Mouse (Mus musculus): ENCODE data around the gene Slc22a8. TPM values are rescaled to one million over a fixed set of nuclear protein-coding genes. Genes with fewer than 3 reads are reported as not detected.

The Slc22a8 gene
- total RNA-seq, 4 experiments from 2014 or later, result not detected

DNA sequence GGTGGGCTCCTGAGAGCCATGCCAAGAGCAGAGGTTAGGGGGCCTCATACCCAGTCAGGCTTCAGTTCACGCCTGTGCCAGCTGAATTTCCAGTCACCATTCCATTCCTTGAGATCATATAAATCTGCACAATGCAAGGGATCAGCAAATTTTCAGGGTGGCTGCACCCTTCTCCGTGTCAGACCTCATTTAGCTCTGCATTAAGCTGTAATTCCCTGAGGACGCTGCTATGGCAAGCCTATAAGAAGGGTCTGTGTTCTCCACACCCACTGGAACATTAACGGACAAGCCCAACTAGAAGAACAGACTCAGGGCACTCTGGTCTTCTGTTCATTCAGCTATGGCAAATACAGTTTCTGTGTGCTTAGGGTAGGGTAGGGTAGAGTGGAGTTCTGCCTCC lies 6.2 kb downstream of the Slc22a8 start:
- DNase-seq (ENCODE audit: low spot score in 2 of 2), result no peak

- no peak for DNase-seq (ENCODE audit: low spot score in 2 of 2)
These were observed 8.2 kb downstream of the Slc22a8 start for GRCm38 (mm10) chr19:8599229-8599628.

DNA sequence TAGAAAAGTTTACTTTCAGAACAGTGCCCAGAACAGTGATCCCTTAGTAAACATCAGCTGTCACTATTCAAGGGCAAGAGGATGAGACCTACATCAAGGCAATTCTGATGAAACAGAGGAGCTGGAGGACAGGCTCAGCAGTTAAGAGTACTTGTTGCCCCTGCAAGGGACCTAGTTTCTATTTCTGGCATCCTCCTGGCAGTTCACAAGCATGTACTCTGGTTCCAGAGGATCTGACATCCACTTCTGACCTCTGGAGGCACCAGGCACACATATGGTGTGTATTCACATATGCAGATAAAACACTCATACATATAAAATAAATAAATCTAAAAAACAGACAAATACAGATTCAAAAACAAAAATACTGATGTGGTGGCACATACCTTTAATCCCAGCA lies 10.9 kb downstream of the Slc22a8 start:
- DNase-seq (ENCODE audit: low spot score in 2 of 2), result no peak

DNA sequence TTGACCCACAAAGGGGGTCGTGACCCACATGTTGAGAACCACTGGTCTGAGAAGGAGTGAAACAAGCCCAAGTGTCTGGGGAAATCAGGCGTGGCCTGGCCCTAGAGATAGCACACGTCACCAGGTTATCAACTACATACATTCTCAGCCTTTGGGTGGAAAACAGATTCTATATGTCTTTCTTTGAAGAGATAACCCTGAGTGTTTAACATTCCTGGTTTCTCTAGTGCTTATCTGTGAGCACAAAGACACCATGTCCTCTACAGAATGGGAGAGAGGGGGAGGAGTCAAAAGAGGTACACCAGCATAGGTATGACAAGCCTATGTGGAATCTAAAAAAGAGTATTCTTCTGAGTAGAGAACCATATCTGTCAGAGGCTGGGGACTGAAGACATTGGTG lies 11.9 kb downstream of the Slc22a8 start:
- no peak for DNase-seq (ENCODE audit: low spot score in 2 of 2)

GRCm38 (mm10) chr19:8604536-8605240 lies 13.6 kb downstream of the Slc22a8 start:
- DNase-seq (ENCODE audit: low spot score in 2 of 2), result no peak

DNA sequence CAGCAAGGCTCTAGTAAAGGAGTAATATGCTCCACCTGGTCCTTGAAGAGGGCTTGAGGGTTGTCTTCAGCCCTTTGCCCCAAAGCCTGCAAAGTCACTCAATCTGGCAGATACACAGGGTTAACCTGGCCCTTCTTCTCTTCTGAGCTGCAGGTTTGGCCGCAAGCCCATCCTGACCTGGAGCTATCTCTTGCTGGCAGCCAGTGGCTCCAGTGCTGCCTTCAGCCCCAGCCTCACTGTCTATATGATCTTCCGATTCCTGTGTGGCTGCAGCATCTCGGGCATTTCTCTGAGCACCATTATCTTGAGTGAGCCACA lies 14.1 kb downstream of the Slc22a8 start:
- no peak for DNase-seq (ENCODE audit: low spot score in 2 of 2)

DNA sequence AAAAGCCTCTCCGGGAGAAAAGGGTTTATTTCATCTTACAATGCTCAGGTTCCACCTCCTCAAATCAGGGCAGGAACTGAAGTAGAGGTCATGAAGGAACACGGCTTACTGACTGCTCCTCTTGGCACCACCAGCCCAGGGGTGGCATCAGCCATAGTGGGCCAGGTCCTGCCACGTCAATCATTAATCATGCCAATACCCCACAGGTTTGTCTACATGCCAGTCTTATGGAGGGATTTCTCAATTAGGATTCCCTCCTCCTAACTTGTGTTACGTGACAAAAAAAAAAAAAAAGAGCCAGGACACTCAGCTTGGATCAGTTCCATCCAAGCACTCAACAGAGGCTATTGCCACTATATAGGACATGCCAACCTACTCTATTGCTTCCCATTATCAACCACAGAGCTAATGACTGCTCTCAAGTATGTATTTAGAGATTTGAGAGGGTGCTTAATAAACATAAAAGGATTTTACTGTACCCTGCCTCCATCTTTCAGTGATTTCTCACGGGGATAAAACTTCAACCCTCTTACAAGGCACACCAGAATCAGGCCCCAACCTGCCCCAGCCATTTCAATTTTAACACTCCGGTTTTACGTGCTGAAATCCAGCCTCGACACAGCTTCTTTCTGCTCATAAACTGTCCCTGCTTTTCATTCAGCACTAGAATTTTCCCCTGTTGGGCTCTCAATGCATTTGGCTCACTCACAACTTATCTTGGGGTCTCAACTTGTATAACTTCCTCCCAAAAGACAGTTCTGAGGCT lies 20.5 kb downstream of the Slc22a8 start:
- DNase-seq (ENCODE audit: low spot score in 2 of 2), result no peak

DNA sequence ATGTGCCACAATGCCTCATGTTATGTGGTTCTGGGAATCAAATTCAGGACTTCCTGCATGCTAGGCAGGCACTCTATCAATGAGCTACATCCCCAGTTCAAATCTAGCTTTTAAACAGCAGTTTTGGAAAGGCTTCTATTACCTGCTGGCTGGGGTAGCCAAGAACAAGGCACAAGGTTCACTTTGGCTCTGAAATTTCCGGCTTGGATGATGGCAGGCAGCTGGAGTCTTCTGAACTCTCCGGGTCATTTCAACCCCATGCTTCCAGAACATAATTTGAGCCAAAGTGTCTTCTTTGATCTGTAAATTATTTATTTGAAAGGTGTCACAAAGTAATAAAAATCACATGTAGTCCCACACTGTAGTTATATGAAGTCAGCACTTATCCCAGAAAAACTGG lies 22.1 kb downstream of the Slc22a8 start:
- DNase-seq (ENCODE audit: low spot score in 2 of 2), result no peak

DNA sequence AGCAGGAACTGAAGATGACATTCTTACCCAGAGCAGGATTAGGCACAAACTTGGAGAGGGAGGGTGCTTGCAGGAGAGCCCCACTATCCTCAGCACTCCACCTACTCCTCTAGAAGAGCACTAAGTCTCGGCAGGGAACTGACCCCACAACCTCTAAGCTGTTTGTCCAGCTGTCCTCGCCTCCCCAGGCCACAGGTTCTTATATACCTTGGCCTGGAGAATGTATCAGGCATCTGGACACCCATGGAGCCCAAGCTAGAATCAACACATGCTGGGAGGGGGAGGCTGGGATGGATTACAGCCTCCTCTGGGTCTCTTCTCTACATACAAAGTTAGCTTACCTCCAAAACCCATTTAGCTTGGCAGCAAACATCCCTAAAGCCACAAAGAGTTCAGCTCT lies 23.3 kb downstream of the Slc22a8 start:
- no peak for DNase-seq (ENCODE audit: low spot score in 2 of 2)

- no peak for DNase-seq (ENCODE audit: low spot score in 2 of 2)
These were observed 25.3 kb downstream of the Slc22a8 start for GRCm38 (mm10) chr19:8616314-8616713.

DNA sequence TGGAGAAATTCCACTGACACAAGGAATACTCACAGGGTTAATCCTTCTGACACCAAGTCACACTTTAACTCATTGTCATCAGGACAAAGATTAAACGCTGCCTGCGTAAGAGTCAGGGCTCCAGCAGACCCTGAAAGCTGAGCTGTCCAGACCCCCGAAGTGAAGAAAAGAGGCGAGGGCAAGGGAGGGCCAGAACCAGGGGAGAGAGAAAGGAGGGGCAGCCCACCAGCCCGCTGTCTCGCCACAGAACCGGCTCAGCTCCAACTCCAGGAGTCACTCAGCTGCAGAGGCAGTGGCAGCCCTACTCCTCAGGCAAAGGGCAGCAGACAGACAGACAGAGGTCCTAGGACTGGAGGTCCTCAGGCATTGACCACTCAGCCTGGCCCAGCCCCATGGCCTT lies 26.9 kb downstream of the Slc22a8 start, which contains the start of gene Slc22a6:
TSS of gene Slc22a6 (plus strand) at position 136 of the 400 bp plus-strand sequence.
- no peak for DNase-seq (ENCODE audit: low spot score in 2 of 2)

DNA sequence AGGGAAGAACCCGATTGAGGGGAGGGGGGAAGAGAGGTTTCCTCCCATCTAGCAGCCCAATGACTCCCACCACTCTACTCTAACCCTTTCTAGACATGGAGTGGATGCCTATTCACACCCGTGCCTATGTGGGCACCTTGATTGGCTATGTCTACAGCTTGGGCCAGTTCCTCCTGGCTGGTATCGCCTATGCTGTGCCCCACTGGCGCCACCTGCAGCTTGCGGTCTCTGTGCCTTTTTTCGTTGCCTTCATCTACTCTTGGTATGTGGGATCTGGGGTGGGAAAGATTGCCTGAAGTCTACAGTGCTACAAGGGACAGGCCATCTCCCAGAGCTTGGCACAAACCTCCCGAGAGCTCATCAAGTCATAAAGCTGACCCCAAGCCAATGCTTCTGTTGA lies 30.0 kb downstream of the Slc22a8 start:
- DNase-seq (ENCODE audit: low spot score in 2 of 2), result no peak

GRCm38 (mm10) chr19:8630249-8630648 lies 39.2 kb downstream of the Slc22a8 start:
- no peak for DNase-seq (ENCODE audit: low spot score in 2 of 2)

DNA sequence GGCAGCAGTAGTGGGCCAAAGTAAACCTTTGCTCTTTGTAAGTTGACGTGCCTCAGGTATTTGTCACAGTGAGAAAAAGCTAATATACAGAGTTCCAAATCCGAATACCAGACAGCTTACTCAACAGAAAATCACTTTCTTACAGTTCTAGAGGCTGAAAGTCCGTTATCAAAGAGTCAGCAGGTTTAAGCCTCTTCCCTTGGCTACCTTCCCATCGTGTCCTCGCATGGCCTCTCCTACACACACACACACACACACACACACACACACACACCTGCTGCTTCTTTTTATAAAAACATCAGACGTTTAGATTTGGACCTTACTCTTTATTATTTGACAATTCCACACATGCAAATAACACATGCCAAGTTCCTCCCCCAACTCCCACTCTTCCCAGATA lies 39.8 kb downstream of the Slc22a8 start:
- no peak for DNase-seq (ENCODE audit: low spot score in 2 of 2)

- no peak for DNase-seq (ENCODE audit: low spot score in 2 of 2)
These were observed 41.0 kb downstream of the Slc22a8 start for GRCm38 (mm10) chr19:8632029-8632428.

GRCm38 (mm10) chr19:8642086-8642485 lies 51.0 kb downstream of the Slc22a8 start:
- DNase-seq (ENCODE audit: low spot score in 2 of 2), result no peak

- DNase-seq (ENCODE audit: low spot score in 2 of 2), result no peak
These were observed 55.3 kb downstream of the Slc22a8 start for GRCm38 (mm10) chr19:8646393-8646792.

GRCm38 (mm10) chr19:8655833-8656232 lies 64.8 kb downstream of the Slc22a8 start:
- DNase-seq (ENCODE audit: low spot score in 2 of 2), result no peak

GRCm38 (mm10) chr19:8656341-8656740 lies 65.3 kb downstream of the Slc22a8 start:
- no peak for DNase-seq (ENCODE audit: low spot score in 2 of 2)
